Mouse (Mus musculus): ENCODE measurements around the gene Lst1. TPM values are rescaled to one million over a fixed set of nuclear protein-coding genes. Genes with fewer than 3 reads are reported as not detected.
"Not testable (repeated sequence)": the region's sequence is repeated elsewhere in the genome, so short reads cannot be mapped to it uniquely, and the experiment has no call there.

Lst1 gene
- 10 to 100 TPM in 1 of 2 experiments, 1 to 10 TPM in 1; 7.7 to 11.1 TPM for total RNA-seq (2021)
- long read RNA-seq, experiment 1: 0 reads
- long read RNA-seq, experiment 2, partial matches to known transcripts: 0 of 3 reads
- long read RNA-seq, experiment 2, other reads (novel, unspliced or antisense): 0 of 3 reads

DNA sequence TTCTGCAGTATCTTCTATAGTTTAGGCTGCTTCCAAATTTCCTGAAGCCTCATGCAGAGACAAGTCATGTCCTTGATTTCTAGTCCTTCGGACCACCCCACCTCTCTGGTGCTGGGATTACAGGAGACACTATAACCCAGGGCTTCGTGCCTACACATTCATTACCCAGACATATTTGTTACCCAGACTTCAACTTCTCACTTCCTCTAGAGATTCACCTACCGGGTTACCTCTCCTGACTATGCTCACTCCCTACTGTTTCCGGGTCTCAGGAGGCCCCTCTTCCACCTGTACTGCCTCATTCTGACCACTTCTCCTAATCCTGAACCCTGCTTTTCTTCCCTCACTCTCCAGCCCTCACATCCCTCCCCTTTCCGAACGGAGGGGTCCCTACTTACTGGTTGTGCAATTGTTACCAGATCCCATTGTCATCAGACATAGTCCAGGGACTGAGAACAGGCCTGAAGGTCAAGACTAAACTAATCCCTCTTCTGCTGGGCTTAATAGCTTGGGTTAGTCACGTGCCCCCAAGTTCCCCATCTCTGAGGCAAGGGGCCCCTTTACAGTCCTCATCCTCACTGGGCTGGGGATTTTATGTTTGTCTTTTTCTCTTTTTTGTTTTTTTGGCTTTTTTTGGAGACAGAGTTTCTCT, at the start of gene Lst1:
Lst1 (minus strand) TSS at position 481 of the 652 bp plus-strand sequence.
- DNase-seq (ENCODE audit: low spot score in 2 of 2): no peak

DNA sequence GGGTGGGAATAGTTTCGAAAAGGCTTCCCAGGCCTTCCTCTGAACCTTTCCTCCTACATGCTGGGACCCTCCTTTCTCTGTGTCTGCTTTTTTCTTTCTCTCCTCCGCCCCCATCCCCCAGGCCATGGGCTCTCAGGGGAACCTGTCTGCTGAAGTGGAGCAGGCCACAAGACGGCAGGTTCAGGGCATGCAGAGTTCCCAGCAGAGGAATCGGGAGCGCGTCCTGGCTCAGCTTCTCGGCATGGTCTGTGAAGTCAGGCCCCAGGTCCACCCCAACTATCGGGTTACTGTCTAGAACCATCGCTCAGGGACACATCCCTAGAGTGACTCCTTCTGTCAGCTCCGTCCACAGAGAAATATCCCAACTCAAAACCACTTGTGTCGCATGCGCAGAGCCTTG, 49.3 kb upstream of the Lst1 start:
- no peak for DNase-seq (ENCODE audit: low spot score in 2 of 2)

DNA sequence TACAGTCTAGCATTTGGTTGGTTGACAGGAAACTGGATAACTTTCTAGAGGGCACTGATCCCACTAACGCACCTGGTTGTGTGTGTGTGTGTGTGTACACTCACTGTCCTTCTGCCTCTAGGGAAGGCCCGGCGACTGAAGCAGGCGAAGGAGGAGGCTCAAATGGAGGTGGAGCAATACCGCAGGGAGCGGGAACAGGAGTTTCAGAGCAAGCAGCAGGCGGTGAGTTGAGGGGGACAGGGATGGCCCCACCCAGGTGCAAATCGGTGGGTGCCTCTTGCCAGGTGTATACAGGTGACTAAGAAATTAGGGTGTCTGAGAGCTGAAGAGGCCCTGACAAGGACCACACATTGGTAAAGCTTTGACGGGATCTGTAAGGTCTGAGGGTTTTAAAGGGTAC, 48.8 kb upstream of the Lst1 start:
- DNase-seq (ENCODE audit: low spot score in 2 of 2): no peak

DNA sequence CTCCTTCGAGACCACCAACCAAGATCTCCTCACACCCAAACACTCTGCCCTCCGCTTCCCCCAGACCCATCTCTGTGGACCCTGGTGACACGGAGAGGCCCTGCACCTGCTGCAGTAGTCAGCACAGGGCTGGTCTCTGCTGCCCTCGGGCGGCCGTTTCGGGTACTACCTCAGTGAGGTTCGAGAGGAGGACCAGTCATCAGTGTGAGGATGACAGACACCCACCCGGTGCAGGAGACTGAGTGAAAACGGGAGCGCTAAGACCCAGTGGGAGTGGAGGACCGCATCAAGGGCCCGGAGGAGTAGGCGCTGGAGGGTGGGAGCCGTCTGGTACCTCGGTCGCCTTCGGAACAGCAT, 48.1 kb upstream of the Lst1 start:
- peak; percentile 95 for DNase-seq (ENCODE audit: low spot score in 2 of 2)

DNA sequence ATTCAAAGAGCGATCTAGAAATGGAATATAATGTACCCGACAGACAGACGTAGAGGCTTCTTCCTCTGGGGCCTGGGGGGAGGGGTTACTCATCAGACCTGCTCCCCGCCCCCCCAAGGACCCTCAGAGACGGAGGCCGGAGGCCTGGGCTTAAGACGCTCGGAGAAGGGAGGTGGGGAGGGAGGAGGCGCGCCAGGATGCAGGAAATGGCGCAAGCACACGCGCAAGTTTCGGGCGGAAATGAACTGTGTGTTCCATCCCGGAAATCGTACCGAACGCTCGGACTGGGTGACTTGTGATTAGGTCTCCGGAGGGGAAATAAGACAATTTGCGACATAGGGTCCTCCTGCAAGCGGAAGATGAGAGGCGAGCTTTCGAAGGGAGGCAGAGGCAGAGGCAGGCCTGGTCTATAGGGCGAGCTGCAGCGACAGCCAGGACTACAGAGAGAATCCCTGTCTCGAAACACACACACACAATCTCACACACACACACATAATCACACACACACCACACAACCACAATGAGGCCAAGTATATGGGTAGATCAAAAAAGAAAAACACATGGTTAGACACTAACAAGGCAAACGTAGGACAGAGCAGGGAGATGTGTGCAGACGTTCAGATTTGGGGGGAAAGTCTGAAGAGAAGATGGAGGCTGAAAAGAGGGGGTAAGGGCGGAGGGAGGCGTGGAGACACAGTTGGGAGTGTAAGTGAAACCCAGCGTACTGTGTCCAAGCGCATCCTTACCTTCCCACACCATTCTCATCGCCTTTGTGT, 47.6 kb upstream of the Lst1 start, which contains the start of gene Nfkbil1:
Nfkbil1 (minus strand) TSS at position 179 of the 776 bp plus-strand sequence.
- peak; percentile 72 to 89 for DNase-seq (ENCODE audit: low spot score in 2 of 2)

DNA sequence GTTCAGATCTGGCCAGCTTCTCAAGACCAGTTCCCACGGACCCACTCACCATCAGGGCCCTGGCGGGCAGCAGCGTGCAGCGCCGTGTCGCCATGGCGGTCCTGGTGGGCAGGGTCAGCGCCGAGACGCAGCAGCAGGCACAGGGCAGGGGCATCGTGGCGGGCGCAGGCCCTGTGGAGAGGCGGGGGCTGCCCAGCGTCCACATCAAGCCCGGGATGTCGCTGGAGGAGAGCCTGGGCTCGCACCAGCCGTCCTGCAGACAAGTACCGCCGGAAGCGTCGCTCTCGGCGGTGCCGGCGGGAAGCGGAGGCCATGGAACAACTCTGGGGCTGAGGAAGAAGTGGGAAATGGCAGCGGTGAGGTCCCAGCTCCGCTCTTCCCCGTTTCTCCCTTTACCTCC, 46.7 kb upstream of the Lst1 start:
- peak in 1 of 2 experiments; percentile 46 for DNase-seq (ENCODE audit: low spot score in 2 of 2)

DNA sequence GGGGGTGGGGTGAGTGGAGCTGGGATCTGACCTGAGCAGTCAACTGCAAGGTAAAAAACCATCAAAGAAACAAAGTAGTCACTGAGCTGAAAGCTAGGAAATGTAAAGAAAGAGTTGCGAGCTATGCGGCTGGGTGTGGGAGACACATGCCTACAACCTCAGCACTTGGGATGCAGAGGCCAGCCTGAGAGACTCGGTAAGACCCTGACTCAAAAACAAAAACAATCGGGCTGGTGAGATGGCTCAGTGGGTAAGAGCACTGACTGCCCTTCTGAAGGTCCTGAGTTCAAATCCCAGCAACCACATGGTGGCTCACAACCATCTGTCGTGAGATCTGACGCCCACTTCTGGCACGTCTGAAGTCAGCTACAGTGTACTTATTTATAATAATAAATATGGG, 45.9 kb upstream of the Lst1 start:
- not testable (repeated sequence) for DNase-seq (ENCODE audit: low spot score in 2 of 2)

DNA sequence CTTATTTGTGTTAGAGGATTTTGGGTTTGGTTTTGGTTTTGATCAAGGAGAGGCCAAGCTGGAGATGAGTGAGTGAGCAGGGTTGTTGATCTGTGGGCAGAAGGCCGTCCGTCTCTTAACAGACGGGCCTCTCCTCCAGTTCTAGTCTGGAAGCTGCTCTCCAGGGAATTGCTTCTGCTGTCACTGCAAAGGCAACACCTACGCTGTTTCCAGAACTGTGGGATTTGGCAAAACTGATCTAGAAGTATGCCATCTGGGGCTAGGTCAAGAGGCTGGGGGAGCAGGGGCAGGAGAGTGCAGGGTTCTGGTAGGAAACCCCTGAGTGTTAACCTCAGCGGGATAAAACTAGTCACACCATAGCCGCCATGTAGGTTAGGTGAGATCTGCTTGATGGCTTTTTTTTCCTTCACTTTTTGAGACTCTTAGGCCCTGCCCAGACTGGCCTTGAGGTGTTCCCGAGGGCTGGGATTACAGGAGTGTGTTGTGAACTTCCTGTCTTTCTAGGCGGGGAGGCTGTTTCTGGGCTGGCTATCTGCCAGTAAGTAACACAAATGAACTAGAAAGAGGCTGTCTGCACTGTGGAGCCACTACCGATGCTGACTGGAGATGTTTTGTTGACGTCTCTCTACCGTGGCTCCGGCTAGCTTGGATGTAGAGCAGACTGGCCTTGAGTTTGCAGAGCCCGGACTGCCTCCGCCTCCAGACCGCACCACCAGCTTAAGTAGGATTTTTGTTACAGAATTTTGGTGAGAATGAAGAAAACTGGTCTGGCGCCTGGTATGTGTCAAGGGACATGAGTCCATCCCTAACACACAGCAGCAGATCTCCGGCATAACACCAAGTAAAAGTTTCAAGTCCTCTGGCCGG, 45.1 kb upstream of the Lst1 start, which contains the start of gene Atp6v1g2:
Atp6v1g2 (plus strand) TSS at position 547 of the 867 bp plus-strand sequence.
- DNase-seq (ENCODE audit: low spot score in 2 of 2): no peak

DNA sequence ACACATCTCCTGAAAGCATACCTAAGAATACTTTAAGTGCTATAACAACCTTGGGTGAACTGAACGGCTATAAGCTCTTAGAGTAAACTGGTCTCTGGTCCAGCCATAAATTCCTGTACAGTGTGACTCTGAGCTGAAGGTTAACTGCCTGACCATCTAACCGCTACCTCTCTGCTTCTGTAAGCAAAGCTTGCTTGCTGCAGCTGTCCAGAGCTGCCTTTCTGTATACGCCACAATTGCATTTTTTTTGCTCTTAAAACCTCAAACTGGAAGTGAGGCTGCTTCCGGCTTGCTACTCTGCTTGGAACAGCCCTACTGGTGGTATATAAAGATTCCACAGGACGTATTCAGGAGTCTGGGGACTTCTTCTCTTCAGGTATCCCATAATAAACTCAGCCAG, 44.4 kb upstream of the Lst1 start:
- no peak for DNase-seq (ENCODE audit: low spot score in 2 of 2)

DNA sequence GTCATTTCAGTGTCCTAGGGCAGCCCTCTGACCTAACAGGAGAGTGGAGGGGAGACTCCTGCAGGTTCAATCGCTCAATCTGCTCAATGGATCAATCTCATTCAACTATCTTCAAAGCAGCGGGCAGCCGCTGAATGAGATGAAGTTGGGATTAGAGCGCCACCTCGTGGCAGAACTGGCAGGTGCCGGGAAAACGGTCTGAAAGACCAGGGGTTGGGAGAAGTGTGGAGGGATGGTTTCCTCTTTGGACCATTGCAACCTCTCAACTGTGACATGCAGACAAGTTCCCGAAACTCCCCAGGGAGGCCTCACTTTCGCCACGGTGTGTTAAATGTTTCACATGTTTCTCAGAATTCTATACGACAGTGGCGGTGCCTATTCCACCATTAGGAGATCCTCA, 43.8 kb upstream of the Lst1 start:
- peak; percentile 73 to 83 for DNase-seq (ENCODE audit: low spot score in 2 of 2)

DNA sequence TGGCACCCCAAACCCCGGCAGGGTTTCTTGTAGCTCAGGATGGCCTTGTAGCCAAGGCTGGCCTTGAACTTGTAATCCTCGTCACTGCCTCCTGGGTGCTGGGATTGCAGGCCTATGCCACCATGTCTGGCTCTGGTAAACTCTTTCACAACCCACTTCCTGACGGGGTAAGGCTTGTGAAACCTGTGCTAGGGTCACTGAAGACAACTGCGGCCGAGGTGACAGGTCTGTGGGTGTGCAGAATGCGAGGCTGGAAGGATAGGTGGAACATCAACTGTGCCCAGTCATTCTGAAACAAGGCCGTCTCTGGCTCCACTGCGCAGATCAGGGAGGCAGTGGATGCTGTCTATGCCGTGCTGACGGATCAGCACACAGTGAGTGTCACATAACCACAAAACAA, 42.8 kb upstream of the Lst1 start:
- no peak for DNase-seq (ENCODE audit: low spot score in 2 of 2)

DNA sequence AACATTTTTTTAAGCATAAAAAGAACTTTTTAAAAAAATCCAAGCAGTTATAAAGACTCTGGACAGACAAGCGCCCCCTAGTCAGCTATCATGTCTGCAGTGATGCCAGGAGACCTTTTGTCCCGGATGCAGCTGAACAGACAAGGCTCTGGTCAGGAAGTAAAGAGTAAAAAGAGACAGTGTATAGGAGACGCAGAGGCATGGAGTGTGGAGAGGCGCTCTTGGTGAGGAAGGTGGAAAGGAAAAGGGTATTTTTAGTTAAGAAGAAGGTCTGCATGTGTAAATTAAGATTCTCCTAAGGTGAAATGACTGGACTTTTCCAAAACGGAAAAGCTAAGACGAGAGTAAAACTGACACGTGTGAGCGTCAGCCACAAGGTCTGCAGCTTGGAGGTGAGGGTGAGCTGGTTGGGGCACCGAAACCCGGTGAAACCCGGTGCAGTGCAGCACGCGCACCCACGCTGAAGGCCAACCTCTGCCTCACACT, 38.4 kb upstream of the Lst1 start:
- DNase-seq (ENCODE audit: low spot score in 2 of 2): no peak

DNA sequence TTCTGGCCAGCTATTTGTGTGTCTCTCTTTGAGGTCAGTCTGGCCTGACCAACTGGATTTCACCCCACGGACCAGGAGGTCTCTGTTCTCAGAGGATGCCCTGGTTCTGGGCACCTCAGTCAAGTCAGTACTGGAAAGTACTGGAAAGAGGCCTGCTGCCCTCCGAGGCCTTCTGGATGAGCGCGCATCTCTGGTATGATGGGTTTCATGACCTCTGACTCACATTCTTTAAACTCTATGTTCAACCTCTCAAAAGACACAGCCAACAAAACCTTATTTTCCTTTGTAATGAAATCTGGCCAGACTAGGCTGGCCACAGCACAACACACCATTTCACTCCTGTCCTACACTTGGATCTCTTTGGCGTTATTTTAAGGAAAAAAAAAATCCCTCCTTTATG, 37.2 kb upstream of the Lst1 start:
- DNase-seq (ENCODE audit: low spot score in 2 of 2): no peak

DNA sequence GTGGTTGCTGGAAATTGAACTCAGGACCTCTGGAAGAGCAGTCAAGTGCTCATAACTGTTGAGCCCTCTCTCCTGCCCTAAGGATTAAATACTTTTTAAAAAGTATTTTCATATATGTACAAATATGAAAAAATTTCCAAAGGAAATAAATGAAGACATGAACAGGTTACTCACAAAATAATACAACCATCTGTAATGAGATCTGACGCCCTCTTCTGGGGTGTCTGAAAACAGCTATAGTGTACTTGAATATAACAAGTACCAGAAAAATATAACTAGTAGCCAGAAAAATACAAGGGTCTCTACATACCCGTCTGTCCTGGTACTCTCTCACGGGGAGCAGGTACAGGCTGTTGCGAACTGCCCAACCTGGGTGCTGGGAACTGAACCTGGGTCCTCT, 36.4 kb upstream of the Lst1 start:
- no peak for DNase-seq (ENCODE audit: low spot score in 2 of 2)

DNA sequence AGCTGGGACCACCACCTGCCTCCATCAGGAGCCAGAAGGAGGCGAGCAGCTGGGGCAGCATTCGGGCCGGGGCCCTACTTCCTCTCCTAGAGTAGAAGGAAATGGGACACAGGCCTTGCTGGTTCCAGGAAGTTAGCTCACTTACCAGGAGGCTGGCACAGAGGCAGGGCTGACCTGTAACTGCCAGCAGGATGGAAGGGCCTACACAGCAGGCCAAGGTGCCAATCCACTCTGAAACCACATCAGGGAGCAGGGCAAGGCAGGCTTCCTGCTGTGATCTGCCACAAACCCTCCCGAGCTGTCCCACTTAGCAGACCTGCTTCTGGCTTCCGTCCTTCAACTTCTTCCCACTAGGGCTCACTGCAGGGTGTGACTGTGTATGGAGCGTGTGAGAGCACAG, 34.1 kb upstream of the Lst1 start:
- DNase-seq (ENCODE audit: low spot score in 2 of 2): no peak

DNA sequence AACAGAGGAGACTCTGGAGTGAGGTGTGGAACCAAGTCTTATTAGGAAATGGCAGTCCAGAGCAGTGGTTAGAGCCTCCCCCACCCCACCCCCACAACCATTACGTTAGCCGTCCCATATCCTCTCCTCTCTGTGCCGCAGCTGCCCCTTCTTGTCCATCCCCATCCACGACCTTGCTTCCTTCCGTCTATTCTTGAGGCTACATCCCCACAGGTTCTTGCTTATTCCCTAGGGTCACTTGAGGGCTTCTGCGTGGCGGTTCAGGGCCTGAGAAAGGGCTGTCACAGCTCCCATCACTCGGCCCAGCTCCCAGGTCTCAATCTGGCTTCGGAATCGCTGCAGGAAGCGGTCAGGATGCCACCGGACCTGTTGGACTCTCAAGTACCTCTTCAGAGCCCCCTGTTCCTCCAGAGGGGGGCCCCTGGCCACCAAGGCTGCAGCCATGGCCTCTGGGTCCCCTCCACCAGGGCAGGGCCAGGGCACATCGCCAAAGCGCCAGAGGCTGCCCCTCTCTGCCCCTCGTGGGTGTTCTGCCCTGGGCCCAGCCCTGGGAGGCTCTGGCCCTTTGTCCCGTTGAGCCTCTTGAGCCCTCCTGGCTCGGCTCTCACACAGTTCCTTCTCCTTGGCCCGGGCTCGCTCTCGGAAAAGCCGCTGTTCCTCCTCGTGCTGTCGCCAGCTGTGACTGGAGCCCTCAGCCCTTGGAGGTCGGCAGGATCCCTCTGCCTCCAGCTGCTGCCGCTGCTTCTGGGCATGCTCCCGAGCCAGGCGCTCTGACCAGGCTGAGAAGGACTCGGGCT, 32.1 kb upstream of the Lst1 start, which contains the start of gene Gm16181:
Gm16181 (plus strand) TSS at position 679 of the 797 bp plus-strand sequence.
- DNase-seq (ENCODE audit: low spot score in 2 of 2): peak in 1 of 2 experiments; percentile 60

DNA sequence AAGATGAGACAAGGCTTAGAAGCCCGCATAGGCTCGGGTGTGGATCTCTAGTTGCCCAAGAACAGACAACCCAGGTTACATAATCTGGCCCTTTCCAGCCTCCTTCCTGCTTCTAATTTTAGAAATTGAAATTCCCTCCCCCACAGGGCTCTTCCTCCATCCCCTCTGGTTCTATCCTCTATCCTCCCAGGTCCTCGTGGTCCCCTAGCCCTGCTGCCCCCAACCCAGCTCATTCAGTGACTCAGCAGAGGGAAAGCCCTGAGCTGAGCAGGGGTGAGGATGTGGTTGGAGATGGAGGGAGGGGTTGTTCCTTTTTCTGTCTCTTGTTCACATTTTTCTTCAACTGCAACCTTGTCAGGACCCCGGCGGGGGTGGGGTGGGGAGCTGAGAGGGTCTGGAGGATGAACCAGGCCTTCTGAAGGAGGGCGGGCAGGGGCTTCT, 31.4 kb upstream of the Lst1 start:
- no peak for DNase-seq (ENCODE audit: low spot score in 2 of 2)

DNA sequence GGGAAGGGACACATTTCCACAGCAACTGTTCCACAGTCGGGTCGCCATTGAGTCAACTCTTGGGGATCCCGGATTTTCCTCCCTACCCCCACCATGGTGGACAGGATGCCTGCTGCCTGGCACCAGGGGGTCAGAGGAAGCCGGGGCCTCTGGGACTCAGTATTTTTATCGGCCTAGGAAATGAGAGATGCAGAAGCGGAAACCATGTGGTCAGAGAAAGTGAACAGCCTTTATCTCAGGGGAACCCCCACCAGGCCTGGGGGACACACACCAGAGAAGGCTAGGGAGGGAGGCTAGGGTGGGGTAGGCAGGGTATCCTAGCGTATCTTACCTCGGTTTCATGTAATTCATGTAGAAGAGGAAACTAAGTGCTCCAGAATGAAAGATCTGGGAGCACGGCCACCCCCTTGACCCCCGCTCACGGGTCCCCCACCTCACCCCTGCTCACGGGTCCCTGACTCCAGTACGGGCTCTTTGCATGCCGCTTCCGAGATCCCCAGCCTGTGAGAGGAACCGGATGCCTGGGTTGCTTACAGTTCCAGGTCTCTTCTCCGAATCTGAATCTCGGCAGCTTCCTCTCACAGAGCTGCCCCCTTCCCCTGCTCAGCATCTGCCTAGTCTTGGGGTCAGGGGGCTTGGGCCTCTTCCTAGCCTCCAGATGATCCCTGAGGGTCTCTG, 30.4 kb upstream of the Lst1 start:
- no peak for DNase-seq (ENCODE audit: low spot score in 2 of 2)

DNA sequence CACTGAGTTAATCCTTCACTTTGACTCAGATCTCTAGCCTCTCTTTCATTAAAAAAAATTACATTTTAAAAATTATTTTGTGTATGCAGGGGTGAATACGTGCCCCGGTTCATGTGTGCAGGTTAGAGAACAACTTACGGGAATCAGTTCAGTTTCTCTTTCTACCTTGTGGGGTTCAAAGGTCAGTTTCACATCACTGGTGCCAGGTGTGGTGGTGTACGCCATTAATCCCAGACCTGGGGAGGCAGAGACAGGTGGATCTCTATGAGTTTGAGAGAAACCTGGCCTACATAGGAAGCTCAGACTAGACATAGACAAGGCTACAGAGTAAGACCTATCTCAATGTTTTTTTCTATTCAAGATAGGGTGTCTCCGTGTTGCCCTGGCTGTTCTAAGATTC, 24.8 kb upstream of the Lst1 start:
- no peak for DNase-seq (ENCODE audit: low spot score in 2 of 2)

DNA sequence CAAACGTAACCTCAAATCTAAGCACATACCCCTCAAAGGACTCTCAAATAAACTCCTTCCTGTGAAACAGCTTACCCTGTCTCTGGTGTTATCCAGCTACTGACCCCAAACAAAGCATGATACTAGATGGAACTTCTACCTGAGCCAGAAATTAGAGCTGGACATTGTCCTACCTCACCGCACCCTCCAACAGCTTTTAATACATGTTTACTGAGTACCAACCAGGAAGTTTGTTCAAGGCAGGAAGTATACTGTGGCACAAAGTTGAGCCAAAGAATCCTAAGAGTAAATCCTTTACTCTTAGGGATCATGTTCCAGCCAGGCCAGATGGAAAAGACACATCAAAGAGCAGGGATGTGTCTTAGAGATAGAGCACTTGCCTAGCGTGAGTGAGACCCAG, 22.4 kb upstream of the Lst1 start:
- DNase-seq (ENCODE audit: low spot score in 2 of 2): no peak
